Mouse (Mus musculus): ENCODE results near the gene Frmd3.
"Not testable (repeated sequence)": the region's sequence is repeated elsewhere in the genome, so short reads cannot be mapped to it uniquely, and the experiment has no call there.

Gene Frmd3

GRCm38 (mm10) chr4:74013211-74014047 lies at the start of gene Frmd3:
Frmd3 (plus strand) TSS chr4:74013442.
- DNase-seq (ENCODE audit: low read depth, low spot score): no peak

- DNase-seq (ENCODE audit: low read depth, low spot score): no peak
Observed at GRCm38 (mm10) chr4:73980454-73980853, 32.8 kb upstream of the Frmd3 start.

- no peak for DNase-seq (ENCODE audit: low read depth, low spot score)
Observed at GRCm38 (mm10) chr4:74012277-74012676, 965 bp upstream of the Frmd3 start.

GRCm38 (mm10) chr4:74012700-74013099 lies 542 bp upstream of the Frmd3 start:
- no peak for DNase-seq (ENCODE audit: low read depth, low spot score)

- DNase-seq (ENCODE audit: low read depth, low spot score): no peak
Observed at GRCm38 (mm10) chr4:74014048-74014500, 832 bp downstream of the Frmd3 start.

- no peak for DNase-seq (ENCODE audit: low read depth, low spot score)
Observed at GRCm38 (mm10) chr4:74020084-74020483, 6.8 kb downstream of the Frmd3 start.

GRCm38 (mm10) chr4:74043226-74043625 lies 30.0 kb downstream of the Frmd3 start:
- DNase-seq (ENCODE audit: low read depth, low spot score): no peak

GRCm38 (mm10) chr4:74051692-74052091 lies 38.5 kb downstream of the Frmd3 start:
- DNase-seq (ENCODE audit: low read depth, low spot score): no peak

GRCm38 (mm10) chr4:74076727-74077126 lies 63.5 kb downstream of the Frmd3 start:
- no peak for DNase-seq (ENCODE audit: low read depth, low spot score)

GRCm38 (mm10) chr4:74110816-74111215 lies 97.6 kb downstream of the Frmd3 start:
- no peak for DNase-seq (ENCODE audit: low read depth, low spot score)

GRCm38 (mm10) chr4:74191528-74191927 lies 178.3 kb downstream of the Frmd3 start:
- no peak for DNase-seq (ENCODE audit: low read depth, low spot score)

GRCm38 (mm10) chr4:74201281-74201811 lies 188.1 kb downstream of the Frmd3 start:
- DNase-seq (ENCODE audit: low read depth, low spot score): no peak

- DNase-seq (ENCODE audit: low read depth, low spot score): not testable (repeated sequence)
Observed at GRCm38 (mm10) chr4:74221780-74222179, 208.5 kb downstream of the Frmd3 start.

- DNase-seq (ENCODE audit: low read depth, low spot score): peak; percentile 48
Observed at GRCm38 (mm10) chr4:74222360-74222759, 209.1 kb downstream of the Frmd3 start.

GRCm38 (mm10) chr4:74224210-74224609 lies 211.0 kb downstream of the Frmd3 start:
- no peak for DNase-seq (ENCODE audit: low read depth, low spot score)

- DNase-seq (ENCODE audit: low read depth, low spot score): peak; percentile 80
Observed at GRCm38 (mm10) chr4:74230994-74231393, 217.8 kb downstream of the Frmd3 start.

- DNase-seq (ENCODE audit: low read depth, low spot score): peak; percentile 79
Observed at GRCm38 (mm10) chr4:74231405-74231804, 218.2 kb downstream of the Frmd3 start.

- DNase-seq (ENCODE audit: low read depth, low spot score): no peak
Observed at GRCm38 (mm10) chr4:74233534-74233933, 220.3 kb downstream of the Frmd3 start.

GRCm38 (mm10) chr4:74242176-74242575 lies 228.9 kb downstream of the Frmd3 start, which contains the start of gene Kdm4c:
Kdm4c (plus strand) TSS chr4:74242497.
- DNase-seq (ENCODE audit: low read depth, low spot score): no peak

Measured in A20 (cell line).